Comparison of ENCODE assay signal across 12 mouse cellular contexts in the genomic region with DNA sequence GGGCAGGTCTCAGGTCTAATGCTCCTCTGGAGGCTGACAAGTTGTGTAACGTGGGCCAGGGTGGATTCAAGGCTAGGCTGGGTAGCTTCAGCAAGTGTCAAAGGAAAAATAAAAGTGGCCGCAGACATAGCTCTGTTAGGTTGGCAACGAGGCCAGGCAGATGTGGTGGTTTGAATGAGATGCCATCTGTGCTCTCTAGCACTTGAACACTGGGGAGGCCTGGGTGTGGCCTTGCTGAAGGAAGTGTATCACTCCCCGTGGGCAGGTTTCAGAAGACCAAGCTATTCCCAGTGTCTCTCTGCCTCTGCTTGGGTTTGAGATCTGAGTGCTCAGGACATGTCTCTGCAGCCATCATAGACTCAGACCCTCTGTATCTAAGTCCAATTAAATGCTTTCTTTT. TPM values are rescaled to one million over a fixed set of nuclear protein-coding genes. Genes with fewer than 3 reads are reported as not detected.
DNase-seq lines count a peak whose midpoint lies in the region; ATAC-seq and TF ChIP-seq lines count a peak whose summit lies in the region.
"Had no signal": no experiment of that assay in that cellular context is flagged by ENCODE, and none has a peak within 500 bp of the region (broad histone marks: within the 10 kb centered on the region; RNA-seq: fewer than 3 reads in every experiment).

No protein-coding gene starts in this region.

- peaks cover 11% of the 10 kb centered on the region for H3K36me3 ChIP-seq in midbrain, embryonic 13.5 days
- no peaks in the 10 kb centered on the region for H3K36me3 ChIP-seq in midbrain, postnatal 0 days (ENCODE audit: insufficient read depth, low read length)
- H3K36me3 ChIP-seq in forebrain, embryonic 14.5 days (ENCODE audit: control insufficient read depth, insufficient read depth, low read length) = peaks cover 12% of the 10 kb centered on the region; the same call in 1 of the 2 replicates

- no peak overlapping the region for H3K27ac ChIP-seq in midbrain, embryonic 13.5 days
- H3K27ac ChIP-seq in midbrain, postnatal 0 days (ENCODE audit: low read depth, low read length) = no peak overlapping the region
- no peak overlapping the region for H3K27ac ChIP-seq in left cerebral cortex, adult 2 months
- H3K27ac ChIP-seq in forebrain, embryonic 14.5 days (ENCODE audit: low read depth, low read length) = no peak overlapping the region
- H3K27ac ChIP-seq: neural tube, embryonic 12.5 days had no signal

- H3K4me2 ChIP-seq in midbrain, embryonic 13.5 days (replicated peaks) = no peak overlapping the region
- no peak overlapping the region for H3K4me2 ChIP-seq in midbrain, postnatal 0 days (ENCODE audit: low read depth, low read length, poor library complexity, severe bottlenecking)
- H3K4me2 ChIP-seq in forebrain, embryonic 14.5 days (ENCODE audit: low read length) = no peak overlapping the region

- no peaks in the 10 kb centered on the region for H3K9me3 ChIP-seq in midbrain, embryonic 13.5 days
- H3K9me3 ChIP-seq in midbrain, postnatal 0 days (ENCODE audit: low read length) = no peaks in the 10 kb centered on the region
- H3K9me3 ChIP-seq in forebrain, embryonic 14.5 days (replicated peaks; ENCODE audit: control insufficient read depth, low read length) = no peaks in the 10 kb centered on the region
- H3K9me3 ChIP-seq: heart, embryonic 15.5 days; neural tube, embryonic 12.5 days had no signal

- WGBS in midbrain, embryonic 13.5 days = 60% methylated on average over 4 of the region's 4 CpGs
- 57% methylated on average over 4 of the region's 4 CpGs for WGBS in midbrain, postnatal 0 days
- WGBS in forebrain, embryonic 14.5 days = 64% methylated on average over 4 of the region's 4 CpGs

- H3K4me1 ChIP-seq in midbrain, embryonic 13.5 days (replicated peaks) = peaks cover 21% of the 10 kb centered on the region
- H3K4me1 ChIP-seq in midbrain, postnatal 0 days (ENCODE audit: insufficient read depth, low read length) = no peaks in the 10 kb centered on the region; the same call in 1 of the 2 replicates
- peaks cover 10% of the 10 kb centered on the region; the same call in 1 of the 2 replicates for H3K4me1 ChIP-seq in forebrain, embryonic 14.5 days (ENCODE audit: control insufficient read depth, insufficient read depth, low read length)

- TF ChIP-seq CTCF in midbrain, postnatal 0 days (IDR thresholded peaks at IDR 0.05) = no peak
- TF ChIP-seq CTCF in left cerebral cortex, adult 2 months (IDR thresholded peaks at IDR 0.05) = no peak

- no peak for ATAC-seq in CD4-positive, CD25-positive, alpha-beta regulatory T cell, adult 4 months
- 0 out of 2 replicates have a peak, but pooled peaks have one; percentile 1 for ATAC-seq in midbrain, embryonic 13.5 days
- ATAC-seq in midbrain, postnatal 0 days (ENCODE audit: low FRiP score) = no peak
- no peak for ATAC-seq in forebrain, embryonic 14.5 days

- no peak overlapping the region for H3K9ac ChIP-seq in midbrain, embryonic 13.5 days (replicated peaks)
- H3K9ac ChIP-seq in midbrain, postnatal 0 days (replicated peaks; ENCODE audit: low read length, poor library complexity, severe bottlenecking) = no peak overlapping the region
- H3K9ac ChIP-seq in forebrain, embryonic 14.5 days (ENCODE audit: low read length) = no peak overlapping the region

- no peak overlapping the region for H3K4me3 ChIP-seq in midbrain, embryonic 13.5 days (replicated peaks)
- no peak overlapping the region for H3K4me3 ChIP-seq in midbrain, postnatal 0 days (ENCODE audit: low read depth, low read length)
- no peak overlapping the region for H3K4me3 ChIP-seq in left cerebral cortex, adult 2 months
- H3K4me3 ChIP-seq in forebrain, embryonic 14.5 days (ENCODE audit: low read depth, low read length) = no peak overlapping the region

- H3K27me3 ChIP-seq in midbrain, embryonic 13.5 days = no peaks in the 10 kb centered on the region
- no peaks in the 10 kb centered on the region for H3K27me3 ChIP-seq in midbrain, postnatal 0 days (ENCODE audit: insufficient read depth, low read length)
- no peaks in the 10 kb centered on the region for H3K27me3 ChIP-seq in forebrain, embryonic 14.5 days (replicated peaks; ENCODE audit: control insufficient read depth, insufficient read depth, low read length)
- H3K27me3 ChIP-seq: heart, embryonic 15.5 days; neural tube, embryonic 12.5 days had no signal

- intact Hi-C loops in left cerebral cortex, adult 2 months (cut with DNase I) = loop anchor here (5.0 kb wide), 1 partner anchor 204 kb away; no protein-coding TSS in a partner anchor

- DNase-seq in CD4-positive, CD25-positive, alpha-beta regulatory T cell, adult 2 months (ENCODE audit: low read depth, low spot score) = peak; percentile 14
- no peak for DNase-seq in midbrain, postnatal 0 days (ENCODE audit: low spot score)
- peak; percentile 25 for DNase-seq in induced T-regulatory cell, adult 2 months (ENCODE audit: low read depth)
- DNase-seq in retina, postnatal 1 day = peak; percentile 14
- DNase-seq in left cerebral cortex, adult 2 months (ENCODE audit: extremely low spot score in 1 of 2, low spot score in 2 of 2) = no peak
- no peak for DNase-seq in forebrain, embryonic 14.5 days (ENCODE audit: low spot score)
- DNase-seq: cerebellum, adult 18-20 months; spleen, adult 18-20 months had no signal

RNA-seq across cellular contexts. Expression of a gene that starts 0.9 kb away (rescaled TPM):
- 1 to 10 TPM in 1 of 2 experiments, under 1 TPM in 1; 0.91 to 2.3 TPM for polyA plus RNA-seq in CD4-positive, CD25-positive, alpha-beta regulatory T cell, adult 4 months (2017; shearing (Covaris generic))
- polyA plus RNA-seq in midbrain, embryonic 13.5 days (2015; fragmentation: Nextera tagmentation; extraction: Ambion mirVana) = 17.4 and 18.5 TPM in 2 replicates
- 12.8 and 26.1 TPM in 2 replicates for total RNA-seq in midbrain, postnatal 0 days (2014; rRNA removed)
- 28.1 and 29.0 TPM in 2 replicates for polyA plus RNA-seq in midbrain, postnatal 0 days (2015; fragmentation: Nextera tagmentation; extraction: Ambion mirVana)
- 10 to 100 TPM; 11.6 to 12.9 TPM for total RNA-seq in left cerebral cortex, adult 2 months (2021)
- polyA plus RNA-seq in forebrain, embryonic 14.5 days (2014; fragmentation: Nextera tagmentation; extraction: Ambion mirVana) = 23.9 and 28.5 TPM in 2 replicates

RNA-seq across cellular contexts. Expression of a gene that starts 38.8 kb away (rescaled TPM):
- polyA plus RNA-seq in CD4-positive, CD25-positive, alpha-beta regulatory T cell, adult 4 months (2017; shearing (Covaris generic)) = 1 to 10 TPM; 8.0 to 9.7 TPM
- polyA plus RNA-seq in midbrain, embryonic 13.5 days (2015; fragmentation: Nextera tagmentation; extraction: Ambion mirVana) = 27.3 and 29.9 TPM in 2 replicates
- 9.3 and 13.2 TPM in 2 replicates for total RNA-seq in midbrain, postnatal 0 days (2014; rRNA removed)
- polyA plus RNA-seq in midbrain, postnatal 0 days (2015; fragmentation: Nextera tagmentation; extraction: Ambion mirVana) = 25.0 and 29.8 TPM in 2 replicates
- 10 to 100 TPM; 29.7 to 31.0 TPM for total RNA-seq in left cerebral cortex, adult 2 months (2021)
- 23.7 and 28.2 TPM in 2 replicates for polyA plus RNA-seq in forebrain, embryonic 14.5 days (2014; fragmentation: Nextera tagmentation; extraction: Ambion mirVana)

RNA-seq across cellular contexts. Expression of a gene that starts 55.9 kb away (rescaled TPM):
- polyA plus RNA-seq in CD4-positive, CD25-positive, alpha-beta regulatory T cell, adult 4 months (2017; shearing (Covaris generic)) = 10 to 100 TPM; 10.9 to 12.1 TPM
- polyA plus RNA-seq in midbrain, embryonic 13.5 days (2015; fragmentation: Nextera tagmentation; extraction: Ambion mirVana) = 46.8 and 47.4 TPM in 2 replicates
- 78.8 and 101 TPM in 2 replicates for total RNA-seq in midbrain, postnatal 0 days (2014; rRNA removed)
- polyA plus RNA-seq in midbrain, postnatal 0 days (2015; fragmentation: Nextera tagmentation; extraction: Ambion mirVana) = 29.2 and 34.2 TPM in 2 replicates
- 10 to 100 TPM; 59.9 to 64.7 TPM for total RNA-seq in left cerebral cortex, adult 2 months (2021)
- polyA plus RNA-seq in forebrain, embryonic 14.5 days (2014; fragmentation: Nextera tagmentation; extraction: Ambion mirVana) = 43.4 and 54.2 TPM in 2 replicates

Comparison
In these comparisons a context has a peak if more than half of its experiments do, and no peak if none do; other contexts are left out.
1. DNase-seq: peak in CD4-positive, CD25-positive, alpha-beta regulatory T cell, adult 2 months (single experiment), induced T-regulatory cell, adult 2 months (single experiment) and retina, postnatal 1 day (single experiment); none in midbrain, postnatal 0 days (single experiment), left cerebral cortex, adult 2 months (0 of 2) and forebrain, embryonic 14.5 days (single experiment).